Mouse (Mus musculus) fibroblast of lung, adult 2 months (primary cell): ENCODE data around the gene Bckdhb.
A peak's percentile ranks its signal among the peaks of the same experiment; 100 is the strongest.
"Not testable (repeated sequence)": the region's sequence is repeated elsewhere in the genome, so short reads cannot be mapped to it uniquely, and the experiment has no call there.

Experiments used
- DNase-seq: peaks from one replicate; pipeline ENCODE4 v3.0.0-alpha.2; 2011; ENCODE audit warnings: low read depth

The Bckdhb gene

GRCm38 (mm10) chr9:83924878-83925687 is at the start of gene Bckdhb:
Bckdhb (plus strand) TSS chr9:83925145.
- DNase-seq, result peak; percentile 70

- DNase-seq, result no peak
Measured at GRCm38 (mm10) chr9:83882191-83882590, 42.8 kb upstream of the Bckdhb start.

- DNase-seq, result no peak
Measured at GRCm38 (mm10) chr9:83886149-83886548, 38.8 kb upstream of the Bckdhb start.

GRCm38 (mm10) chr9:83888214-83888613 is 36.7 kb upstream of the Bckdhb start:
- DNase-seq, result no peak

- no peak for DNase-seq
Measured at GRCm38 (mm10) chr9:83893073-83893472, 31.9 kb upstream of the Bckdhb start.

GRCm38 (mm10) chr9:83893767-83894330 is 31.1 kb upstream of the Bckdhb start:
- peak; percentile 27 for DNase-seq

- DNase-seq, result no peak
Measured at GRCm38 (mm10) chr9:83902086-83902485, 22.9 kb upstream of the Bckdhb start.

- no peak for DNase-seq
Measured at GRCm38 (mm10) chr9:83905820-83906219, 19.1 kb upstream of the Bckdhb start.

- no peak for DNase-seq
Measured at GRCm38 (mm10) chr9:83907017-83907416, 17.9 kb upstream of the Bckdhb start.

GRCm38 (mm10) chr9:83909836-83910235 is 15.1 kb upstream of the Bckdhb start:
- no peak for DNase-seq

- DNase-seq, result no peak
Measured at GRCm38 (mm10) chr9:83910926-83911325, 14.0 kb upstream of the Bckdhb start.

- DNase-seq, result peak; percentile 82
Measured at GRCm38 (mm10) chr9:83922076-83922475, 2.9 kb upstream of the Bckdhb start.

- DNase-seq, result no peak
Measured at GRCm38 (mm10) chr9:83924356-83924755, 589 bp upstream of the Bckdhb start.

GRCm38 (mm10) chr9:83925688-83926041 is 720 bp downstream of the Bckdhb start:
- DNase-seq, result no peak

- DNase-seq, result no peak
Measured at GRCm38 (mm10) chr9:83926302-83926701, 1.4 kb downstream of the Bckdhb start.

- DNase-seq, result not testable (repeated sequence)
Measured at GRCm38 (mm10) chr9:83939501-83939900, 14.6 kb downstream of the Bckdhb start.

- DNase-seq, result no peak
Measured at GRCm38 (mm10) chr9:83940016-83940415, 15.1 kb downstream of the Bckdhb start.

- no peak for DNase-seq
Measured at GRCm38 (mm10) chr9:83940537-83941363, 15.8 kb downstream of the Bckdhb start.

- DNase-seq, result no peak
Measured at GRCm38 (mm10) chr9:83951336-83951735, 26.4 kb downstream of the Bckdhb start.

- peak; percentile 31 for DNase-seq
Measured at GRCm38 (mm10) chr9:83956632-83957314, 31.8 kb downstream of the Bckdhb start.

GRCm38 (mm10) chr9:83962098-83963086 is 37.4 kb downstream of the Bckdhb start:
- peak; percentile 58 for DNase-seq
